Mouse (Mus musculus): ENCODE results near the gene Dpf2. TPM values are rescaled to one million over a fixed set of nuclear protein-coding genes. Genes with fewer than 3 reads are reported as not detected.

The Dpf2 gene
- polyA plus RNA-seq, 1 experiment from 2014 or later = 162 TPM

- ATAC-seq (ENCODE audit: insufficient read depth) (no peak), DNase-seq (peak; percentile 36)
- no peaks in the 10 kb centered on the region for H3K9me3 ChIP-seq (ENCODE audit: low read depth, low read length)
- no peak overlapping the region for H3K4me3 ChIP-seq (ENCODE audit: low read depth, low read length)
- no peaks in the 10 kb centered on the region for H3K36me3 ChIP-seq (ENCODE audit: insufficient read depth)
- 77% methylated on average over 11 of the region's 11 CpGs for WGBS
- H3K4me1 ChIP-seq (ENCODE audit: insufficient read depth) = peaks cover 35% of the 10 kb centered on the region
- no peak for TF ChIP-seq CTCF (IDR thresholded peaks at IDR 0.05; ENCODE audit: low read depth)
- H3K4me2 ChIP-seq = no peak overlapping the region
- no peak overlapping the region for H3K9ac ChIP-seq
- H3K27me3 ChIP-seq (ENCODE audit: insufficient read depth, low read length) = no peaks in the 10 kb centered on the region
- H3K27ac ChIP-seq (ENCODE audit: low read depth) = no peak overlapping the region
Measured at GRCm38 (mm10) chr19:5927026-5927425, 14.2 kb upstream of the Dpf2 start.

GRCm38 (mm10) chr19:5925311-5925855 is 12.6 kb upstream of the Dpf2 start:
- H3K27ac ChIP-seq (ENCODE audit: low read depth) = peak overlapping the region; percentile 93; the same call in 1 of the 2 replicates
- WGBS = 27% methylated on average over 11 of the region's 11 CpGs
- peaks cover 37% of the 10 kb centered on the region for H3K4me1 ChIP-seq (ENCODE audit: insufficient read depth)
- no peak for TF ChIP-seq CTCF (IDR thresholded peaks at IDR 0.05; ENCODE audit: low read depth)
- no peaks in the 10 kb centered on the region for H3K36me3 ChIP-seq (ENCODE audit: insufficient read depth)
- peak overlapping the region; percentile 64 for H3K4me3 ChIP-seq (ENCODE audit: low read depth, low read length)
- H3K9me3 ChIP-seq (ENCODE audit: low read depth, low read length) = no peaks in the 10 kb centered on the region
- no peak for ATAC-seq (ENCODE audit: insufficient read depth)
- no peak for DNase-seq
- no peaks in the 10 kb centered on the region for H3K27me3 ChIP-seq (ENCODE audit: insufficient read depth, low read length)
- H3K9ac ChIP-seq = peak overlapping the region; percentile 1; the same call in 1 of the 2 replicates
- peak overlapping the region; percentile 96 for H3K4me2 ChIP-seq

GRCm38 (mm10) chr19:5924713-5925093 is 11.9 kb upstream of the Dpf2 start, which contains the start of gene Cdc42ep2:
Cdc42ep2 (minus strand) TSS chr19:5924816.
- Histone ChIP-seq H3K4me3 (ENCODE audit: low read depth, low read length) (peak within 1 kb of the TSS; percentile 64), H3K4me1 (ENCODE audit: insufficient read depth) (peaks cover 31% of the 10 kb centered on the region), H3K9ac (peak within 1 kb of the TSS; percentile 62), H3K4me2 (peak within 1 kb of the TSS; percentile 96), H3K27me3 (ENCODE audit: insufficient read depth, low read length) (no peaks in the 10 kb centered on the region), H3K27ac (ENCODE audit: low read depth) (peak within 1 kb of the TSS; percentile 93), H3K36me3 (ENCODE audit: insufficient read depth) (no peaks in the 10 kb centered on the region), H3K9me3 (ENCODE audit: low read depth, low read length) (no peaks in the 10 kb centered on the region)
- DNase-seq = peak; percentile 98
- ATAC-seq (ENCODE audit: insufficient read depth) = peak; percentile 93
- TF ChIP-seq CTCF (IDR thresholded peaks at IDR 0.05; ENCODE audit: low read depth) = no peak
- under 1% methylated on average over 18 of the region's 18 CpGs for WGBS

- Histone ChIP-seq H3K4me1 (ENCODE audit: insufficient read depth) (peaks cover 25% of the 10 kb centered on the region), H3K36me3 (ENCODE audit: insufficient read depth) (no peaks in the 10 kb centered on the region), H3K9ac (peak overlapping the region; percentile 62), H3K4me2 (peak overlapping the region; percentile 96), H3K27ac (ENCODE audit: low read depth) (peak overlapping the region; percentile 93), H3K4me3 (ENCODE audit: low read depth, low read length) (peak overlapping the region; percentile 64), H3K9me3 (ENCODE audit: low read depth, low read length) (no peaks in the 10 kb centered on the region), H3K27me3 (ENCODE audit: insufficient read depth, low read length) (no peaks in the 10 kb centered on the region)
- DNase-seq (peak; percentile 99), ATAC-seq (ENCODE audit: insufficient read depth) (peak; percentile 82)
- WGBS = under 1% methylated on average over 38 of the region's 38 CpGs
- peak; percentile 87 for TF ChIP-seq CTCF (IDR thresholded peaks at IDR 0.05; ENCODE audit: low read depth)
Measured at GRCm38 (mm10) chr19:5923990-5924712, 11.3 kb upstream of the Dpf2 start.

GRCm38 (mm10) chr19:5922963-5923362 is 10.2 kb upstream of the Dpf2 start:
- Histone ChIP-seq H3K9ac (peak overlapping the region; percentile 26), H3K4me1 (ENCODE audit: insufficient read depth) (peaks cover 14% of the 10 kb centered on the region), H3K27ac (ENCODE audit: low read depth) (no peak overlapping the region), H3K4me3 (ENCODE audit: low read depth, low read length) (peak overlapping the region; percentile 9; the same call in 1 of the 2 replicates), H3K27me3 (ENCODE audit: insufficient read depth, low read length) (no peaks in the 10 kb centered on the region), H3K9me3 (ENCODE audit: low read depth, low read length) (no peaks in the 10 kb centered on the region), H3K4me2 (peak overlapping the region; percentile 96), H3K36me3 (ENCODE audit: insufficient read depth) (peaks cover 8% of the 10 kb centered on the region)
- TF ChIP-seq CTCF (IDR thresholded peaks at IDR 0.05; ENCODE audit: low read depth) = no peak
- DNase-seq (no peak), ATAC-seq (ENCODE audit: insufficient read depth) (no peak)
- 89% methylated on average over 3 of the region's 3 CpGs for WGBS

- H3K9me3 ChIP-seq (ENCODE audit: low read depth, low read length) = no peaks in the 10 kb centered on the region
- DNase-seq = no peak
- H3K27me3 ChIP-seq (ENCODE audit: insufficient read depth, low read length) = no peaks in the 10 kb centered on the region
- no peak for TF ChIP-seq CTCF (IDR thresholded peaks at IDR 0.05; ENCODE audit: low read depth)
- H3K4me2 ChIP-seq = peak overlapping the region; percentile 96
- H3K9ac ChIP-seq = peak overlapping the region; percentile 26
- ATAC-seq (ENCODE audit: insufficient read depth) = no peak
- H3K4me3 ChIP-seq (ENCODE audit: low read depth, low read length) = peak overlapping the region; percentile 9
- H3K36me3 ChIP-seq (ENCODE audit: insufficient read depth) = peaks cover 14% of the 10 kb centered on the region
- 53% methylated on average over 15 of the region's 15 CpGs for WGBS
- no peak overlapping the region; the same call in 1 of the 2 replicates for H3K27ac ChIP-seq (ENCODE audit: low read depth)
- H3K4me1 ChIP-seq (ENCODE audit: insufficient read depth) = peaks cover 11% of the 10 kb centered on the region
Measured at GRCm38 (mm10) chr19:5922119-5922942, 9.5 kb upstream of the Dpf2 start.
